Mouse (Mus musculus) spleen, postnatal 0 days (tissue): ENCODE measurements around the gene Uqcrfs1. TPM values are rescaled to one million over a fixed set of nuclear protein-coding genes. Genes with fewer than 3 reads are reported as not detected.

Experiments
- polyA plus RNA-seq: library from polyadenylated mRNA; unstranded; fragments of >200 nt; fragmentation: Nextera tagmentation; extraction: Ambion mirVana; gene quantifications from 2 replicates; pipeline ENCODE4 v1.2.1, GENCODE M21; 2015

Uqcrfs1 gene
- 184 and 187 TPM in 2 replicates for polyA plus RNA-seq

GRCm38 (mm10) chr13:30544856-30545604, at the start of gene Uqcrfs1:
TSS of gene Uqcrfs1 (minus strand) at chr13:30545362.

Other genes starting within 250 kb of the Uqcrfs1 start
- gene Agtr1a, start 208.9 kb downstream of the Uqcrfs1 start, polyA plus RNA-seq: 7.1 and 8.4 TPM in 2 replicates
- gene Dusp22, start 114.6 kb upstream of the Uqcrfs1 start, polyA plus RNA-seq: 7.6 and 11.1 TPM in 2 replicates
- gene Irf4, start 203.9 kb upstream of the Uqcrfs1 start, polyA plus RNA-seq: 0.70 and 1.2 TPM in 2 replicates